Mouse (Mus musculus) heart, adult 2 months (tissue): ENCODE results near the gene Pla2g2e.

ENCODE experiments used
- CTCF ChIP-seq: fragments of 200-600 bp; IDR thresholded peaks from 2 replicates; pipeline ENCODE4 v1.8.1; 2022; ENCODE audit warnings: antibody characterized with exemption, mild to moderate bottlenecking, moderate library complexity
- EP300 ChIP-seq: fragments of 200-500 bp; IDR thresholded peaks from 2 replicates; pipeline ENCODE4 v1.6.1; 2011; ENCODE audit warnings: low read depth, low read length, control low read depth; ENCODE audit not compliant: insufficient read depth
- POLR2A ChIP-seq: fragments of 200-500 bp; IDR thresholded peaks from 2 replicates; pipeline ENCODE4 v1.6.1; 2011; ENCODE audit warnings: mild to moderate bottlenecking, low read depth, low read length, control low read depth; ENCODE audit not compliant: insufficient read depth

DNA sequence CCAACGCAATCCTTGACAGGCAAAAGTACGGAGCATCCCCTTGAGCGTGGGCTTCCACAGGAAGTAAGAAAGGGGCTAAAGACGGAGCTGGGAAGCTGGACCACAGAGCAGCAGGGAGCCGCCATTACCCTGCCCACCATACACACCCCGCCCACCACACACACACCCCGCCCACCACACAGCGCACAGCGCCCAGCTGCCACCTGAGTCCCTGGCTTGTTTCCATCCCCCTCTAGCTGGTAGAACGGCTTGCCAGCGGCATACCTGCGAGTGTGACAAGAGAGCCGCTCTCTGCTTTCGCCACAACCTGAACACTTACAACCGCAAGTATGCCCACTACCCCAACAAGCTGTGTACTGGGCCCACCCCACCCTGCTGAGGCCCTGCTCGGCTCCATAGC lies 4.4 kb downstream of the Pla2g2e start:
- TF ChIP-seq CTCF (no peak), POLR2A (no peak), EP300 (no peak)
